Comparison of ENCODE assay signal across 26 mouse cellular contexts in the genomic region with DNA sequence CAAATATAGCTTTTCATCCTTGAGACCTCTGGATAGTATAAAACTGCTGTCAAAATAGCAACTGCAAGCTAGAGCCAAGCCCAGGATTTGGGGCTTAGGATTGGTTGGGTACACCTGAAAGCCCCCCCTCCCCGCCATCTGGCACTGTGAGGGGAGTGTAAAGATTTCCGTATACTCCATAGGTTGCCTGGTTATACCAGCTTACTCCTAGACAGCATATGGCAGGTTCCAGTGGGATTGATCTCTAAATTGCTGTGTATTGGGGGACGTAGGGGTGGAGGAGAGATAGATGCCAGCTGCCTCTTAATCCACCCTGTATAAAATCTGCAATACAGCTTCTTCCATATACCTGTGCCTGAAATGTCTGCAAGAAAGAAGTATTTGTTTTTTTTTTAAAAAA. TPM values are rescaled to one million over a fixed set of nuclear protein-coding genes. Genes with fewer than 3 reads are reported as not detected.
DNase-seq lines count a peak whose midpoint lies in the region; ATAC-seq and TF ChIP-seq lines count a peak whose summit lies in the region.
"Had no signal": no experiment of that assay in that cellular context is flagged by ENCODE, and none has a peak within 500 bp of the region (broad histone marks: within the 10 kb centered on the region; RNA-seq: fewer than 3 reads in every experiment).

No protein-coding gene starts in this region.

- no peak overlapping the region for H3K27ac ChIP-seq in hindbrain, embryonic 16.5 days (ENCODE audit: low read depth, low read length)
- H3K27ac ChIP-seq in hindbrain, embryonic 11.5 days (ENCODE audit: low read depth, low read length): no peak overlapping the region
- H3K27ac ChIP-seq: embryonic facial prominence, embryonic 12.5 days; forebrain, embryonic 12.5 days; forebrain, embryonic 15.5 days; heart, embryonic 15.5 days; hindbrain, embryonic 10.5 days; hindbrain, postnatal 0 days had no signal

- no peak for TF ChIP-seq CTCF in brain, embryonic 14.5 days (IDR thresholded peaks at IDR 0.05; ENCODE audit: borderline replicate concordance, extremely low read depth, insufficient read depth, insufficient read length)

- 69% methylated on average over 3 of the region's 3 CpGs for WGBS in hindbrain, embryonic 16.5 days
- 88% methylated on average over 3 of the region's 3 CpGs for WGBS in hindbrain, embryonic 11.5 days

- no peaks in the 10 kb centered on the region for H3K4me1 ChIP-seq in hindbrain, embryonic 16.5 days (ENCODE audit: control insufficient read depth, insufficient read depth, low read depth, low read length)
- no peaks in the 10 kb centered on the region for H3K4me1 ChIP-seq in hindbrain, embryonic 11.5 days (replicated peaks; ENCODE audit: control insufficient read depth, insufficient read depth, low read length)
- H3K4me1 ChIP-seq: embryonic facial prominence, embryonic 12.5 days; forebrain, embryonic 12.5 days; forebrain, embryonic 15.5 days; heart, embryonic 15.5 days; hindbrain, embryonic 10.5 days had no signal

- no peak overlapping the region for H3K4me2 ChIP-seq in hindbrain, embryonic 16.5 days (ENCODE audit: low read length)
- no peak overlapping the region for H3K4me2 ChIP-seq in hindbrain, embryonic 11.5 days (replicated peaks; ENCODE audit: low read depth, low read length)
- H3K4me2 ChIP-seq: embryonic facial prominence, embryonic 12.5 days; forebrain, embryonic 12.5 days; forebrain, embryonic 15.5 days; heart, embryonic 12.5 days; heart, embryonic 15.5 days had no signal

- ATAC-seq in hindbrain, embryonic 16.5 days: peak; percentile 69
- ATAC-seq in hindbrain, embryonic 11.5 days (ENCODE audit: low FRiP score): no peak
- ATAC-seq: activated CD4-positive, CD25-positive, alpha-beta regulatory T cell, adult 4 months; CD4-positive, CD25-positive, alpha-beta regulatory T cell, adult 4 months; forebrain, embryonic 15.5 days; hindbrain, postnatal 0 days; inflammation-experienced regulatory T-cells, adult 6 months had no signal

- no peak for DNase-seq in hindbrain, embryonic 11.5 days (ENCODE audit: low spot score)
- DNase-seq in MN1 (ENCODE audit: low spot score): peak; percentile 48
- peak; percentile 9 for DNase-seq in brain, embryonic 14.5 days (ENCODE audit: low read depth)
- no peak for DNase-seq in layer of hippocampus, postnatal 10 days (ENCODE audit: low spot score in 2 of 2)
- DNase-seq in urinary bladder, postnatal 36 days (ENCODE audit: low spot score in 2 of 2): no peak
- DNase-seq: adrenal gland, adult 8-10 months; adrenal gland, postnatal 25 days; cerebellum, adult 18-20 months; cerebellum, adult 9-10 months; cerebellum, postnatal 14 days; gastrocnemius, postnatal 25 days; heart, adult 18-20 months; heart, postnatal 10 days; heart, postnatal 36 days had no signal

- no peaks in the 10 kb centered on the region for H3K36me3 ChIP-seq in hindbrain, embryonic 16.5 days (ENCODE audit: control insufficient read depth, insufficient read depth, low read length)
- H3K36me3 ChIP-seq in hindbrain, embryonic 11.5 days (ENCODE audit: control insufficient read depth, insufficient read depth, low read length): no peaks in the 10 kb centered on the region
- H3K36me3 ChIP-seq: embryonic facial prominence, embryonic 12.5 days; forebrain, embryonic 12.5 days; forebrain, embryonic 15.5 days; heart, embryonic 12.5 days; heart, embryonic 15.5 days; hindbrain, embryonic 10.5 days had no signal

- H3K9ac ChIP-seq in hindbrain, embryonic 16.5 days (ENCODE audit: low read depth, low read length): no peak overlapping the region
- H3K9ac ChIP-seq in hindbrain, embryonic 11.5 days (ENCODE audit: low read depth, low read length): no peak overlapping the region
- H3K9ac ChIP-seq: embryonic facial prominence, embryonic 12.5 days; forebrain, embryonic 12.5 days; forebrain, embryonic 15.5 days; heart, embryonic 12.5 days; heart, embryonic 15.5 days had no signal

- no peaks in the 10 kb centered on the region for H3K27me3 ChIP-seq in hindbrain, embryonic 16.5 days (replicated peaks; ENCODE audit: control insufficient read depth, insufficient read depth, low read length)
- no peaks in the 10 kb centered on the region for H3K27me3 ChIP-seq in hindbrain, embryonic 11.5 days (ENCODE audit: control insufficient read depth, insufficient read depth, low read length)
- H3K27me3 ChIP-seq: embryonic facial prominence, embryonic 12.5 days; forebrain, embryonic 12.5 days; forebrain, embryonic 15.5 days; heart, embryonic 12.5 days; heart, embryonic 15.5 days had no signal

- H3K9me3 ChIP-seq in hindbrain, embryonic 16.5 days (ENCODE audit: control insufficient read depth, low read length): no peaks in the 10 kb centered on the region
- H3K9me3 ChIP-seq in hindbrain, embryonic 11.5 days (ENCODE audit: control insufficient read depth, low read length): no peaks in the 10 kb centered on the region
- H3K9me3 ChIP-seq: embryonic facial prominence, embryonic 12.5 days; forebrain, embryonic 12.5 days; forebrain, embryonic 15.5 days; heart, embryonic 12.5 days; heart, embryonic 15.5 days; hindbrain, embryonic 10.5 days had no signal

- no peak overlapping the region for H3K4me3 ChIP-seq in hindbrain, embryonic 16.5 days (ENCODE audit: low read length)
- no peak overlapping the region for H3K4me3 ChIP-seq in hindbrain, embryonic 11.5 days (ENCODE audit: low read depth, low read length)
- H3K4me3 ChIP-seq: embryonic facial prominence, embryonic 12.5 days; erythroblast, embryonic 14.5 days; forebrain, embryonic 12.5 days; forebrain, embryonic 15.5 days; heart, embryonic 12.5 days; heart, embryonic 15.5 days; hindbrain, embryonic 10.5 days had no signal

- no peak for TF ChIP-seq POLR2A in brain, embryonic 14.5 days (IDR thresholded peaks at IDR 0.05; ENCODE audit: borderline replicate concordance, extremely low read depth, insufficient read depth, insufficient read length, poor library complexity, severe bottlenecking)

RNA-seq across cellular contexts. Expression of gene Sgms1, which starts 35.2 kb away (rescaled TPM):
- 21.7 and 22.9 TPM in 2 replicates for polyA plus RNA-seq in hindbrain, embryonic 16.5 days (2015; fragmentation: Nextera tagmentation; extraction: Ambion mirVana)
- polyA plus RNA-seq in hindbrain, embryonic 11.5 days (2014; fragmentation: Nextera tagmentation; extraction: Ambion mirVana): 12.8 and 17.4 TPM in 2 replicates
- 8.6 and 13.6 TPM in 2 replicates for polyA plus RNA-seq in brain, embryonic 14.5 days (2012; rRNA removed)
- total RNA-seq in layer of hippocampus, postnatal 10 days (2021): 10 to 100 TPM; 36.3 to 44.3 TPM

RNA-seq across cellular contexts. Expression of gene Rpl9-ps6, which starts 41.7 kb away (rescaled TPM):
- polyA plus RNA-seq in hindbrain, embryonic 16.5 days (2015; fragmentation: Nextera tagmentation; extraction: Ambion mirVana): 40.2 and 76.1 TPM in 2 replicates
- 76.8 and 85.8 TPM in 2 replicates for polyA plus RNA-seq in hindbrain, embryonic 11.5 days (2014; fragmentation: Nextera tagmentation; extraction: Ambion mirVana)
- 24.7 and 33.5 TPM in 2 replicates for polyA plus RNA-seq in brain, embryonic 14.5 days (2012; rRNA removed)
- total RNA-seq in layer of hippocampus, postnatal 10 days (2021): 10 to 100 TPM; 27.0 to 36.9 TPM

Comparison
In these comparisons a context has a peak if more than half of its experiments do, and no peak if none do; other contexts are left out.
1. DNase-seq: peak in MN1 (single experiment) and brain, embryonic 14.5 days (single experiment); none in hindbrain, embryonic 11.5 days (single experiment), layer of hippocampus, postnatal 10 days (0 of 2) and urinary bladder, postnatal 36 days (0 of 2).